Mouse (Mus musculus) granulocyte monocyte progenitor cell, adult 5-6 weeks (primary cell): Measurements from ENCODE around the gene Shtn1. TPM values are rescaled to one million over a fixed set of nuclear protein-coding genes. Genes with fewer than 3 reads are reported as not detected.
A peak's percentile ranks its signal among the peaks of the same experiment; 100 is the strongest.

Experiments
- ATAC-seq: replicated peaks from 2 replicates; pipeline ENCODE4 v1.8.0; 2016; ENCODE audit warnings: mild to moderate bottlenecking, moderate TSS enrichment, inconsistent platforms; ENCODE audit not compliant: poor library complexity, severe bottlenecking
- total RNA-seq, 2 experiments: library from RNA; stranded (forward) in 1 of 2; stranded (reverse) in 1 of 2; fragments of 200-712, 200-1000 nt in 1 of 2; fragments of >200 nt in 1 of 2; fragmentation: Nextera tagmentation in 1 of 2; gene quantifications; 2 replicates each; pipeline ENCODE4 v1.2.3; 2014 to 2017

Gene Shtn1
- 1.2 TPM in 1 of 2 replicates, not detected in the other for total RNA-seq (2014; fragmentation: Nextera tagmentation)
- total RNA-seq (2017) = 0.05 and 0.22 TPM in 2 replicates

DNA sequence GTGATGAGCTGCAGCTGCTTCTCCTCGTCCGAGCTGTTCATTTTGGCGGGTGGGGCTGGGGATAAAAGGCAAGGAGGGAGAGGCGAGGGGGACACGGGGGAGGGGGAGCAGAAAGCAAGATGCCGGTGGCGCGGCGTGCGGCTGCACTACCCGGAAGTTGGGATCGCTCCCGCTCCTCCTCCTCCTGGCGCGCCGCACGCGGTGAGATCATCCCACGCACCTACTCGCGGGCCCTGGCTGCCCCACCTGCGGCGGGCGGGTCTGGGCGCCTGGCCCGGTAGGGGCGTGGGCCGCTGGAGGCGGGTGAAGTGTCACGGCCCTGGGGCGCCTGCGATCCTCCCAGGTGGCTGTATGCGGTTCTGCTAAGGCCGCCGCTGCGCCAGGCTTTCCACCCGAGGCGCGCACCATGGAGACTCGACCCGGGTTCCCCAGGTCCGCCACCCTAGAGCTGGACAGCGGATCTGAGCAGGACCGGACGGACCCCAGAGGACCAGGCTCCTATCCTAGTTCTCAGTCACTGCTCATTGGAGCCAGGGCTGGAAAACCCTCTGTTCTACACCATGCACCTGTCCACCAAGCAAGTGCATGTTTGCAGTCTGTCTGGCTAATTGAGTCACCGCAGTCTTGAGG lies at the start of gene Shtn1:
TSS of gene Shtn1 (minus strand) at position 629 of the 630 bp plus-strand sequence.
- 0 out of 2 replicates have a peak, but pooled peaks have one; percentile 2 for ATAC-seq

DNA sequence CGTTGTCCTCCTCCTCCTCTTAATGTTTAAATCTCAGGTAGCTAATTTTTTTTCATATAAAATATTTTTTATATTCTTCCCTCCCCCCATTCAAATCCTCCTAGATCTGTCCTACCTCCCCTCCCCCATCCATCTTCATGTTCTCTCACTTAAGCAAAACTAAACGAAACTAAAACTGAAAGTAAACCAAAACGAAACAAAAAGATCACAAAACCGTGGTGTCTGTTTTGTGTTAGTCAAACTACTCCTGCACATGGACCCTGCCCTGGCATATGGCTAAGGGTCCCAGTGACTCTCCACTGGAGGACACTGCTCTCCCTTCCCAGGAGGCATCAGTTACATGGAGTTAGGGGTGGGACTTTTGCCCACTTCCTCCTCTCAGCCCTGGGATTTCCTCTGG lies 38.3 kb upstream of the Shtn1 start:
- peak; percentile 30; the same call in 1 of the 2 replicates for ATAC-seq

DNA sequence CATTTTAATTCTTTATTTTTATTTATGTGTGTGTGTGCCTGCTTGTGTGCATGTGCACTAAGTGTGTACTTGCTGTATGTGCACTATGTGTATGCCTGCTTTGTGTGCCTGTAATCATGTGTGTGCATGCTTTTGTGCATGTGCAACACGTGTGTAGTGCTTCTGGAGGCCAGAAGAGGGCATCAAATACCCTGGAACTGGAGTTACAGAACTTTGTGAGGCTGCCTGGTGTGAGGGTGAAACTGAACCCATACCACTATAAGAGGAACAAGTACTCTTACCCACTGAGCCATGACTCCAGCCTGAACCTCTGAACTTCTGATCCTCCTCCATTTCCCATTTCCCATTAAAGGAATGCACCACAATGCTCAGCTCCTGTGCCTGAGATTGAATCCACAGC lies 34.0 kb upstream of the Shtn1 start:
- no peak for ATAC-seq

DNA sequence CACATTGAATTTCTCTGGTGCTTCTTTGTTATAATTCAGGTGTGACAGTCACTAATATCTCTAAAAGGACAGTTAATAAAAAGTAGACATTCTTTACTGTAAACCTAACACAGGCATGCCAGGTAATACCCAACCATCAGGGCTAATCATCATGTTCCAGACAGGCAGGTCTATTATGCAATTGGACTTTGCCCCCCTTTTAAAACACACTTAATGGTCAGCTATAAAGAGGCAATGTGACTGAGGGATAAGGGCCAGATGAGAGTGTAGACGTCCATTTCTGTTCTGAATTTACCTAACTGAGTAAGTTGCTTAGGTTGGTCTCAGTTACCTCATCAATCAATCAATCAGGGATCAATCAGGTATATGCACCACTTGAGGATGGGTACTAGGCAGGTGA lies 22.4 kb upstream of the Shtn1 start:
- ATAC-seq = no peak

DNA sequence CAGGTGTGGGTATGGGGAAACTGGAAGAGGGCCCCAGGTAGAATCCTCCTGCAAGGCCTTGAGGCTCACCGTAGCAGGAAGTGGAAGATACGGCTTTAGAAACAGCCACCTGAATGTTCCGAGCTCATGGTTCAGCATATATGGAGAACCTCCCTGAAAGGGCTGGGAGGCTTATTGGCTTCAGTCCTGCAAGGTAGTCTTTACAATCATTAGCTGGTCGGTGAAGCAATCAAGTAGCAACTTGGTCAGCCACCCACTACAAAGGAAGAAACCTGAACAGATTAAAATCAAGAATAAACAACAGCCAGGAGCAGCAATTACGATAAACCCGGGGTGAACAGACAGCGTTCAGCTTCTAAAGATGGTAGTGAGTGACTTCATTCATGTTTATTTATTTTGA lies 16.4 kb upstream of the Shtn1 start:
- no peak for ATAC-seq

DNA sequence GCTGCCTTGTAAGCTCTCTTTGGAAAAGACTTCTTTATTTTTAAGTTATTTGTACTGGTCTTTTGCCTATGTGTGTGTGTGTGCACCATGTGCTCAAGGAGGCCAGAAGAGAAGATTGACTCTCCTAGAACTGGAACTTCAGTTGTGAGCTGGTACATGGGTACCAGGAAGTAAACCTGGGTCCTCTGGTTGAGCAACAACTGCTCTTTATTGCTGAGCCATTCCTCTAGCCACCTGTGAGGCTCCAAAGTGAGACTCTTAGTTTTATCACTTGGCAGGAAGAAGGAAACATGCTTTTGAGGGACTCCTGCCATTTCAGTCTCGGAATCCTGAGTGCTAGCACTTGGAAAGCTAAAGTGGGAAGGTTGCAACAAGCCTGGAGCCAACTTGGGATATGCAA lies 14.4 kb upstream of the Shtn1 start:
- no peak for ATAC-seq

DNA sequence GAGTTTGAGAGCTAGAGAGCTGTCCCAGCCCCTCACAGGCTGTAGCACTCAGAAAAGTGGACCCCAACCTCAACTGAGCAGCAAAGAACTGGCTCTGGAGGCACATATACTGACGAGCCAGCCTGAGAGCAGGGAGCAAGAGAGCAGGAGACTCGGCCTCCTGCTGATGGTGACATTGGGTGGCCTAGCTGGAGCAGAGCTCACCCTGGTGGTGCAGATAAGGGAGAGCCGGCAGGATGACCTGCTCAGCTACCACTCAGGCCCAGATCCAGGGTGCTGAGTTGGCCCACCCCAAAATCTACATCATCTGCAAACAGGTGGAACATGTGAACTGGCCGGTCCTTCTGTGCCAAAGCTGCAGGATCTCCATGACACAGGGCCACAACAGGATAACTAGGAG lies 8.4 kb upstream of the Shtn1 start:
- ATAC-seq = no peak

DNA sequence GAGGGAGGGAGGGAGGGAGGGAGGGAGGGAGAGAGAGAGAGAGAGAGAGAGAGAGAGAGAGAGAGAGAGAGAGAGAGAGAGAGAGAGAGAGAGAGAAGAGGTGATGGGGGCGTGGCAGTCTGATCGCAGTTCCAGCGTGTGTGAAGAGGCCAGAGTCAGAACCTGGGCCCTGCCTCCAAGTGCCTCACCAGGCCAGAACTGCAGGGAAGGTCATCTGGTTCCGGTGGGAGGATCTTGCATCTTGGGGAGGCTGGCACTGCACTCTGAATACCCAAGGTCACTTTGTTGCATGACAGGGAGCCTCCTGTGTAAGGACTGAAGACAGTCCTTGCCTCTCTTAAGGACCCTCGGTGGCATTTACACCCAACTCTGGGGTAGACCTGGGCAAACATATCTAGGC lies 231 bp upstream of the Shtn1 start:
- no peak for ATAC-seq

DNA sequence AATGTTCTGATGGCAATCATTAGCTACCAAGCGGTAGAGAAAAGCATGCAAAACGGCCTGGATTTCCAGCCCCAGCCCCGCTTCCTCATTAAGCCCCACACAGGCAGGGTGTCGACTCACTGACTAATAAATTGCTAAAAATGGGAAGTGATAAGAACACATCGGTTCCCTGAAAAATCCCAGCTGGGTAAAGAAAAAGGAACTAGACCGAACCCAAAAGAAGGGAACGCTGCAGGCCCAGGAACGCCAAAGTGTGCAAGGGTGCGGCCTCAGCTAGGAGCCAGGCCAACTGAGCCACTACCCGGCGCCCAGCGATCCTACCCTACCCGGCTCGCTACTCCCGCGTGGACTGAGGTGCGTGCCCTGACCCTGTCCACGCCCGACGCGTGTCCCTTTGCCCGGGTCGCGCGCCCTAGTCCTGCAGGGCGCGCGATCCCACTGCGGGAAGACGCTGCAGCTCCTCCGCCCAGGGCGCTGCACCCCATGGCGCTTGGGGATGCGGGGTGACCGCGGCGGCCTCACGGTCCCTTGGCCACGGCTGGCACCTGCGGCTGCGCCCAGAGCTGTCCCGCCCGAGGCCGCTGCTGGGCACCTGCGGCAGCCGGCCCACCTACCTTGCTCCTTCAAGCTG lies 944 bp downstream of the Shtn1 start:
- peak; percentile 72 for ATAC-seq

DNA sequence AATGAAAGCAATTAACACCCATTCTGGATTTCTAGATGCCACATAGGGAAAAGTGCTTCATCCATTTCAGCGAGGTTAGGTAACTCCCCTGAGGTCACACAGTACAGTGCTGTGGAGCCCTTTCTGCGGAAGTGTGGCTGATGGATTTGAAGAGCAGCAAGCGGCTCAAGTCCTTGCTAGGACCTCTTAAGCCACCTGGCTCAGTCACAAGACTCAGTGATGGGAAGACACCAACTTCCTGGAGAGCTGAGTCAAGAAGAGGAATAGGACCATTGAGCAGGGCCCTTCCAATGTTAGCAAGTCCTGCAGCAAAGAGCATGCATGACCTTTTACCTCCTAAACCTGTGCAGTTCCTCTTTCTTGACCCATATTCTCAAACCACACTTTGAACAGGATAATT lies 1.5 kb downstream of the Shtn1 start:
- ATAC-seq = peak; percentile 36

DNA sequence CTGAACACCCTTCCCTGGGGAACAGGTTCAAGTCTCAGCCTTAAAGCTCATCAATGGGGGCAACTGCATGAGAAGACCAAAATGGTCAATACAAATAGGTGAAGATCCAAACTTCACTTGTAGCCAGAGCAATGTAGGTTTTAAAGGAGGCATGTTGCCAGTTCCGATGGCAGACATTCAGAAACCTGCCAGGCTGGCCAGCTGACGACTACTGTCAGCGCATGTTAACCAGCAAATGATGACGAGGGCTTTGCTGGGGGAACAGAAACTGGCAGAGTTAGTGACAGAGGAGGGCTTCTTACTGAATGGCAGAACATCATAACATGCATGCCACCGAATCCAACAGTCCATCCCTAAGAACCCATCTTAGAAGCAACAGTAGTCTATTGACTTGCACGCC lies 2.9 kb downstream of the Shtn1 start:
- no peak for ATAC-seq

DNA sequence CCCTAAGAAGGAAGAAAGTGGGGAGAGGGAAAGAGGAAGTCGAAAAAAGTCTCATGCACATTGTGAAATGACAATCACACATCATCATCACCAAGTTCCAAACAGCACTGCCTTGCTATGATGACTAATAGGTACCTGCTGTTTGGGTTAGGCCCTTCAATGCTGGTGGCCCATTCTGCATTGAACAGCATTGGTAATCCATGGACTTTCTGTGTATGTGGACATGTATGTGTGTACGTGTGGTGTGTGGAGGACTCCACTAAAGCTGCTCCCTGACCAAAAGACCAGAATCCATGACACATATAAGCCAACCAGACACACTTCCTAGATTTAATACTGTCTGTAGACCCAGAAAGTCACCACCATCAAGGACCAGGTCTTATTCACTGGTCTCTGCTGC lies 3.9 kb downstream of the Shtn1 start:
- peak; percentile 28 for ATAC-seq

DNA sequence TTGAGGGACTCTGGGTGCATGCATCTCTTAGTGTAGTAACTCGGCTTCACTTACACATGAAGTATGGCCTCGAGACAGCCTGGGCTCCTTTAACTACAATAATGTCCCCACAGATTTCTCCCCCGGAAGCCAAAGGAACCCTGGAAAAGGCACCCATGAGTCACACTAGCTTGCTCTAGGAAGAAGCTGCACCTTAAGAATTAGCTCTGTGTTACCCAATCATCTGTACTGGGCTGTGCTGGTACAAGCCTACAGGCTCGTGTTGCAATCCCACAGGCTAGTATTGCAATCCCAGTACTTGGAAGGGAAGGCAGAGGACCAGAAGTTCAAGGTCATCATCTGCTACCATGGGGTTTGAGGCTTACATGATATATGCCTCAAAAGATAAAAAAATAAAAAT lies 4.5 kb downstream of the Shtn1 start:
- peak; percentile 64 for ATAC-seq

DNA sequence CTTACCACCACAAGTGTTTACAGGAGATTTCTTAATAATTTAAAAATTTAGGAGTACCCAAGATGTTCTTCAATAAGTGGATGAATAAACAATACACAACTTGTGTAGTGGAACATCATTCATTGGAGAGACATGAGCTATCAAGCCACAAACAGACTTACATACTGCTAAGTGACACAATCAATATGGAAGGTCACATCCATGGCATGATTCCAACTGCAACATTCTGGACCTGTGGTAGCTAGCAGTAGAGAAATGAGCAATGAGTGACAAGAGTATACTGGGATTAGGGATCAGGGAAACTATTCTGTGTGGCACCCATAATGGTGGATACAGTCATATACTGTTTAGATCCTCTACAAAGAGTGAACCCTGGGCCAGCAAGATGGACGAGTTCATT lies 8.2 kb downstream of the Shtn1 start:
- no peak for ATAC-seq

DNA sequence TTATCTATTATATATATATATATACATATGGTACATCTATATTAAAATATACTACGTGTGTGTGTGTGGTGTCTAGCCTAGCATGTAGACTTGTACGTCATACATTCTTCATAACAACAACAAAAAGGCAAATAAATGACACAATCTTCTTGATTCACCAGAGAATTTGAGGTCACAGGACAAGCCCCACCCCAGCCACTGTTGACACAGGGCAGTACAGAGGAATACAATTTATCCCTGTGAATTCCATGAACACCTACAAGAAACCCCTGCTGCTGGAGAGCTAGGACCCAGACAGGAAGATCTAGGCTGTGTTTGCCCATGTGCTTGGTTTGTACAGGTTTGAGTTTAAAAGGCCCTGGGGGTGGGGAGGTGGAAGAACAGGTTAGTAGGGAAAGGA lies 9.2 kb downstream of the Shtn1 start:
- no peak for ATAC-seq

DNA sequence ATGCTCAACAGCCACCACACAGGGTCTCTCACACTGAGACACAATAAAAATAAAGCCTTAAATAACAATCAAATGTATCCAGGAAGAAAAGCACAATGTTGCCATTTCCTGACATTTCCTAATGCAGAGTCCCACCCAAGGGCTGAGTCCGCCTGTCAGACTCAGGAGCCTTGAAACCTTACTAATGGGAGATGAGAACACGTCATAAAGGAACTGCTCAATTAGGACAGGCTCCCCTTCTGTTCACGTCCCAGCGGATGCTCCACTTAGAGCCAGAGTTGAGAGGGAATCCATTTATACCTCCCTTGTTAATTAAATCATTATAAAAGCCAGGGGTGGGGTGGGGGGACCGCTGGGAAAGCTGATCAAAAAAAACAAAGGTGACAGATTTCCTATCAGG lies 9.8 kb downstream of the Shtn1 start:
- ATAC-seq = no peak

DNA sequence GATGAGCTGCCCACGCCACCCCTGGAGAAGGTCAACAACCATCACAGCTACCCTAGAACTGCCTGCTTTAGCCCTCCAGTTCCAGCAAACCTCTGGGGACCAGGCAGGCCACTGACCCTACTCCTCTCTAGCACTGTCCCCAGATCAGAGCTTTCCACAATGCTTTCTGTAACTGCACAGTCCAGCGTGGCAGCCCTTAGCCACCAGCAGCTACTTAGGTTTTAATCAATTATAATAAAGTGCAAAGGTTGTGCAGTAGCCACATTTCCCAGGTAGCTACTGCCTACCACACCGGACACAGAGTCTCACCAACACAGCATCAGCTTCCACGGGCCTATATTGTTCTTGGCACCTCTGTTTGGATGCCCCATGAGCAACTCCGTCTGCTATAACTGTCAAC lies 11.3 kb downstream of the Shtn1 start:
- no peak for ATAC-seq

DNA sequence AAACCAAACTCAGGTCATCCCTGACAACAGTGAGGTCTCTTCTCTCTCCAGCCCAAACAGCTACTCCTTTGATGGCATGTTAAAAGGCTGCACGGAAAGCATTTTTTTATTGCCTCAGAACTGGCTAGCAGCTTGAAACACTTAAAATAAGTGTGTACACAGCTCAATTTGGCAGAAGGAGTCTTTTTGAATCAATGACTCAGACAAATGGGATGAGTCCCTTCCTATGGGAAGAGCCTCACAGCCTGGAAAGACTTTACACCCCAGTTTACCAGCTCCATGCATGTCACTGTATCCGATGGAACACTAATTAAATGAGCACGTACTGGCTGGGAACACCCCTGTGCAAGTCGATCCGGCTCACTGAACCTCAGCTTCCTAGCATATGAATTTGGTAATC lies 12.3 kb downstream of the Shtn1 start:
- ATAC-seq = no peak

DNA sequence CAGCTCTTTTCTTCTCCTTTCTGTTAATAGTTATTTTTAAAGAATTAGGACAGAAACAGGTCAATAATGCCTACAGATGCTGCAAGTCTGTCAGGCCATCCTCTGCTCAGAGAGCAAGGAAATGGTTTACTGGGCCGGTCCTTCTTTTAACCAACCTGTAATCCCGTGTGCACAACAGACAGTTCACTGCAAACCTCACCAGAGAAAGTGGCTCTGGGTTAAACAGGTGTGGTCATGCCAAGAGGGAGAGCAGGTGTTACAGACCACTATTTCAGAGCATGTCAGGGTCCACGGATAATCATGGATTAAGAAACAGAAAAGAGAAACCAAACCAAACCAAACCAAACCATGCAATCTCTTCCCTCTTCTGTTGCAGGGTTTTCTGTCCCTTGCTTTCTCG lies 17.8 kb downstream of the Shtn1 start:
- ATAC-seq = no peak

DNA sequence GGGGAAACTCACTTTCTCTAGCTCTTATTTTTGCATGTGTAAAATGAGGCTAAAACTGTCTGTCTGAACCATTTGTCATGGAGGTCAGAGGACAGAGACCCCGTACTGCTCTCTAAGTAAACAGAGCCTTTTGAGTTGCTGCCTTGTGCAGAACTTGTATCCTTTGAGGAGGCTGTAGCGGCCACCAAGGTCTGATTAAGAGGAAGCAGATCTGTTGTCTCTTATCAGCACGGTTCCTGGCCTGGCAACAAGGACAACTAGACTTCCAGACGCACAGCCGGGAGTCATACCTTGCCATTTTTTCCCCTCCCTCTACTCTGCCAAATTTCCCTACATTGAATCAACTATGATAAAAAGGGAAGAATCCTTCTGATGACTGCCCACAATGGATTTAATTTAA lies 18.5 kb downstream of the Shtn1 start:
- no peak for ATAC-seq

DNA sequence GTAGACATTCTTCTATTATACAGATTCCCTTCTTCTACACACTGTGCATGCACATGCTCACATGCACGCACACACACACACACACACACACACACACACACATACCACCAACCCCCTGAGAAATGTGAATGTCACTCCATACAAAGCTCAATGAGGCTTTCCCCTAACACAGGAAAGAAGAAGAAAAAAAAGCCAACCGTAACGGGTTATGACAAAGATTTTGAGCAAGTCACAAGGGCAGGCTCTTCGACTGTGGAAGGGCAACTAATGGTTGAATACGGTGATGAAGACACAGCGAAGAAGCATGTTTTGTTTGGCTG lies 21.3 kb downstream of the Shtn1 start:
- no peak for ATAC-seq

DNA sequence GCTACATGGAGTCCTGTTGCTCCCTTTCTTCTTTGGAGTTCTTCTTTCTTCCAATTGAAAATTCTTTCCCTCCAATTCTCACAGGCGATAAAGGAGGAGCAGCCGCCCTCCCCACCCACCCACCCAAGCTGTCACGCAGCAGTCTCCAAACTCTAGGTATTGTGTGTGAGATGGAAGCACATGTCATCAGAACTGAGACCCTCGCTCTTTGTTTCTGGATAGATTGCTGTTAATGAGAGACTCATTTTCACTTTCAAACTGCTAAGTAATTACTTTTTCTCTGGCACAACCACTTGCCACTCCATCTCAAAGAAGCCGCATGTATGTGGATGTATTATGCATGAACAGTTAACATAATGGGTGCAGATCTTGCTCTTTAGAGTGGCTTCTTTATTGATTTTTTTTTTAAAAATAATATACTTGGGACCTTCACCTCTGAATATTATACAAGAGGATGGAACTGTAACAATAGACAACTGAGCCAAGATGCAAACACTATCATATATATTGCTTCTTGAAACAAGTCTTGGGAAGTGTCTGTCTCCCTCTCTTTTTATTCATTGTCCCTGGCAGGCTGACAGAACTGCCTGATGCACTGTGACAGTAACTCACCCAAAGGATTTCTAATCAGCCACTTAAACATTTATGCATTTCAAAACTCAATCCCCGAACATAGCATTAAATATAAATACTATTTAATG lies 21.8 kb downstream of the Shtn1 start:
- no peak for ATAC-seq
